Mouse (Mus musculus) G1E (cell line): ENCODE measurements around the gene Cotl1. TPM values are rescaled to one million over a fixed set of nuclear protein-coding genes. Genes with fewer than 3 reads are reported as not detected.
A peak's percentile ranks its signal among the peaks of the same experiment; 100 is the strongest.

Experiments used
- ATAC-seq: 2 replicates; pipeline ENCODE4 v1.8.0; 2016; ENCODE audit warnings: mild to moderate bottlenecking; ENCODE audit not compliant: insufficient number of reproducible peaks, poor library complexity, low FRiP score, severe bottlenecking; ENCODE audit errors: extremely low read depth
- DNase-seq: peaks from one replicate; pipeline ENCODE4 v3.0.0; 2012; ENCODE audit warnings: low spot score
- H3K27me3 ChIP-seq: 2 replicates; pipeline ENCODE4 v1.6.1; 2012; ENCODE audit warnings: mild to moderate bottlenecking, low read length, inconsistent platforms; ENCODE audit not compliant: insufficient read depth
- H3K36me3 ChIP-seq: replicated peaks from 2 replicates; pipeline ENCODE3; 2012; ENCODE audit warnings: mild to moderate bottlenecking, inconsistent platforms
- H3K4me1 ChIP-seq: 2 replicates; pipeline ENCODE4 v1.6.1; 2012; ENCODE audit warnings: low read depth, low read length, inconsistent platforms, mixed read lengths; ENCODE audit not compliant: insufficient read depth
- H3K4me3 ChIP-seq: 2 replicates; pipeline ENCODE4 v1.5.1; 2012; ENCODE audit warnings: low read depth, mild to moderate bottlenecking, inconsistent platforms, low read length, moderate library complexity, mixed read lengths
- H3K9me3 ChIP-seq: replicated peaks from 2 replicates; pipeline ENCODE4 v1.6.1; 2012; ENCODE audit warnings: inconsistent platforms
- CTCF ChIP-seq: IDR thresholded peaks from 2 replicates; pipeline ENCODE4 v1.5.1; 2012; ENCODE audit warnings: low read depth, low read length, inconsistent platforms, mixed read lengths
- GATA1 ChIP-seq: IDR thresholded peaks from 2 replicates; pipeline ENCODE4 v1.6.1; 2012; ENCODE audit warnings: borderline replicate concordance, low read length, inconsistent platforms, mixed read lengths
- GATA2 ChIP-seq: IDR thresholded peaks from 2 replicates; pipeline ENCODE4 v1.6.1; 2012; ENCODE audit warnings: low read depth, low read length, inconsistent platforms, borderline replicate concordance
- POLR2AphosphoS5 ChIP-seq: IDR thresholded peaks from 2 replicates; pipeline ENCODE4 v1.6.1; 2012; ENCODE audit warnings: low read depth, low read length, inconsistent platforms; ENCODE audit not compliant: insufficient replicate concordance
- TAL1 ChIP-seq: conservative IDR thresholded peaks from 2 replicates; pipeline ENCODE4 v1.6.1; 2012; ENCODE audit warnings: low read depth, low read length, inconsistent platforms, mixed read lengths
- polyA plus RNA-seq: library from polyadenylated mRNA; stranded (reverse); fragments of >175 nt; gene quantifications from 2 replicates; pipeline ENCODE4 v1.2.3, GENCODE M21; 2012
- total RNA-seq, 2 experiments: library from RNA; stranded (forward) in 1 of 2; stranded (reverse) in 1 of 2; fragments of 200-1000 nt in 1 of 2; fragments of >200 nt in 1 of 2; fragmentation: Nextera tagmentation in 1 of 2; gene quantifications; 2 replicates each; pipeline ENCODE4 v1.2.3; 2014 to 2017

The Cotl1 gene
- total and polyA plus RNA-seq, 3 experiments: 23.9 to 72.5 (median 63.4) TPM

DNA sequence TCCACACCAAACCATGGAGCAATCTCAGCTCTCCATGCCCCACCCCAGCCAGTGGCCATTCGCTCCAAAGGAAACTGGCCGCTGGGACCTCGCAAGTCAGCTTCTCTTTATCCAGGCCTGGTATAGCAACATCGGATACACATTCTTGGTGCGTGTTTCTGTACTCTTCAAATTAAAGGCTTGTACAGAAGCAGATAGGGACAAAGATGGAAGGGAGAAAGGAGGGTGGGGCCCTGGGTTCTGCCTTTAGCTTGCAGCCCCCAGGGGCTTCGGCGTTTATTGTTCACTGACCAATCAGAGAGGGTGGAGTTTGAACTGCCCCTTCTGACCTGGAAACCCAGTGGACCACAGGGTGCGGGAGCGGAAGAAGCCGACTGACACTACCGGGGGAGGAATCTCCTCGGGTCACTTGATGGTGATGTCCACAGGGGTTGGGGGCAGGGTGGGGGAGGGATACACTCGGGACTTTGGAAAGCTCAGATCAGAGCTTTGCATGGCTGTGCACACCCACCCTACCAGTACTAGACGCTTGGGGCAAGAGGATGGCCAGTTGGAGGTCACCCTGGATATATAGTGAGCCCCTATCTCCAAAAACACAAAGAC lies 824 bp downstream of the Cotl1 start:
- peaks cover 22% of the 10 kb centered on the region for H3K4me1 ChIP-seq

DNA sequence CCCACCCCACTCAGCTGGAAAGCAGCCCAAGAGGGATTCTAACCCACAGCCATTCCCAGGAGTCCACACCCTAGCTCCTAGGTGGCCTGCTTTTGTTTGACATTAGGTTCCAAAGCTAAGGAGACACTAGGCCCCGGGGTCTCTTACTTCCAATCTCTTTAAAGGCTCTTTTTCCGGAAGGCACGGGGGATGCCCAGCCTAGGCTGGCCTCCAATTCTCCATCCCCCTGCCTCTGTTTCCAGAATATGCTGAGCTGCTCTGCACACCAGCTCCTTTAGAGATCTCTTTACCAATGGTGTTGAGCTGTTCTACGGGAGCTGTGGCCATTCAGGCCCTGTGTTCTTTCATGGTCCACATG lies 1.4 kb downstream of the Cotl1 start:
- TF ChIP-seq CTCF (no peak), POLR2AphosphoS5 (no peak), GATA2 (no peak), TAL1 (no peak), GATA1 (no peak)
- H3K4me3 ChIP-seq: no peak overlapping the region
- H3K27me3 ChIP-seq: peaks cover 30% of the 10 kb centered on the region
- H3K9me3 ChIP-seq: no peaks in the 10 kb centered on the region
- no peaks in the 10 kb centered on the region for H3K36me3 ChIP-seq
- ATAC-seq (no peak), DNase-seq (no peak)
- H3K4me1 ChIP-seq: peaks cover 22% of the 10 kb centered on the region

More for the DNA sequence above, 824 bp downstream of the Cotl1 start:
- DNase-seq (no peak), ATAC-seq (no peak)
- Histone ChIP-seq H3K36me3 (no peaks in the 10 kb centered on the region), H3K4me3 (peak overlapping the region; percentile 78), H3K9me3 (no peaks in the 10 kb centered on the region), H3K27me3 (peaks cover 32% of the 10 kb centered on the region)
- TF ChIP-seq GATA2 (no peak), GATA1 (no peak), CTCF (no peak), POLR2AphosphoS5 (no peak), TAL1 (no peak)

DNA sequence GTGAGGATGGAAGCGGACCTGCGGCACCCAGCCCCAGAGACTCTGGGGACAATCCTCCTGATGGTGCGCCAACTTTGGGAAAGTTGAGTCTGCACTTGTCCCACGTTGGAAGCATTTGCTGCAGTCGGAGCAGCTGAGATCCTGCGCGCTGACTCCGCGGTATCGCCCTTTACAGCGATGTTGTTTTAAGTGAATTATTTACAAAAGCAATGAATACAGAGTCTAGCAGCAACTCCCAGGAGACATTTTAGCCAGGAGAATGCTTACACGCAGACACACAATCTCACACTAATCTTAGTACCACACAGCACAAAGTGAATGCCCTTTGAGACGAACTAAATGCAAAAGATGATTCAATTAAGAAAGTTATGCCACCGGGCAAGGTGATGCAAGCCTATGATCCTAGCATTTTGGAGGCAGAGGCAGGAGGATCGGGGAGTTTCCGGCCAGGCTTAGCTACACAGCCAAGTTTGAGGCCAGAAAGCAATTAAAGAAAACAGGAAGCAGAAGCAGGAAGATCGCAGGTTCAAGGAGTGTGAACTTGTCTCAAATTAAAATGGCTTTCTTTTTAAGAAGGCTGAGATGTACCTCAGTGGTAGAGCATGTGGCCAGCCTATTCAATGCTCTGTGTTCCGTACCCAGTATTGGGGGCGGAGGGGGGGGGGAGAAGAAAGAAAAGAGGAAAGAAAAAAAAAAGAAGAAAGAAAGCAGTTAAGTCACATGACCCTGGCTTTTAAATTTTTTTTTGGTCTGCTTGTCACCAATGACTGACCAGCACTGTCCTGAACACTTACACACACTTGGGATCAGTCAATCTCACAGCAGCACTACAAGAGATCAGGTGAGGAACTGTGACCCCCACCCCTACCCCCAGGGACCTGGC lies 2.0 kb downstream of the Cotl1 start:
- Histone ChIP-seq H3K4me1 (peaks cover 22% of the 10 kb centered on the region), H3K9me3 (no peaks in the 10 kb centered on the region), H3K27me3 (peaks cover 27% of the 10 kb centered on the region), H3K4me3 (no peak overlapping the region), H3K36me3 (no peaks in the 10 kb centered on the region)
- ATAC-seq (no peak), DNase-seq (no peak)
- no peak for TF ChIP-seq TAL1
- no peak for TF ChIP-seq CTCF
- TF ChIP-seq POLR2AphosphoS5: no peak
- no peak for TF ChIP-seq GATA1
- no peak for TF ChIP-seq GATA2

DNA sequence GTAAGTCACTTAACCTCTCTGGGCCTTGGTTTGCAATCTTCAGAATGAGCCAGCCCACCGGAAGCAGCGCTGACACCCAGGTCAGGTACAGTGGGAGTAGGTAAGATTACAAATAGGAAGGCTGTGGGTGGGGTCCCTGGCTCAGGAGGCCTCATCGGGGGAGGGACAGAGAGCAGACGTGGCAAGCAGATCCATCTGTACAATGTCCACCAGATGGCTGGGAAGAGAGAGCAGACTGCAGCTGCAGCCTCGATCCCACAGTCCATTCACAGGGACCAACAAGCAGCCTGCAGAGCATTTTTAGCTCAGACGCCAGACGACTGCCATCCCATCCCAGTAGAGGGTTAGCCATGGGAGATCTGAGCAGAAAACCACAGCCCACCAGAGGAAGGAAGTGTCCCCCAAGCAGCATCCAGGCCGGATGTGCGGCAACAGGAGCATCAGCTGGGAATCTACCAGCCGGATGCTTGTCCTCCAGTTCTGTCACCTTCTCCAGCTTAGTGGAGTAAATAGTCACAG lies 2.7 kb downstream of the Cotl1 start:
- H3K36me3 ChIP-seq: no peaks in the 10 kb centered on the region
- H3K27me3 ChIP-seq: peaks cover 27% of the 10 kb centered on the region
- H3K4me1 ChIP-seq: peaks cover 22% of the 10 kb centered on the region
- H3K9me3 ChIP-seq: no peaks in the 10 kb centered on the region
- no peak for DNase-seq
- no peak overlapping the region for H3K4me3 ChIP-seq
- no peak for ATAC-seq
- no peak for TF ChIP-seq POLR2AphosphoS5

DNA sequence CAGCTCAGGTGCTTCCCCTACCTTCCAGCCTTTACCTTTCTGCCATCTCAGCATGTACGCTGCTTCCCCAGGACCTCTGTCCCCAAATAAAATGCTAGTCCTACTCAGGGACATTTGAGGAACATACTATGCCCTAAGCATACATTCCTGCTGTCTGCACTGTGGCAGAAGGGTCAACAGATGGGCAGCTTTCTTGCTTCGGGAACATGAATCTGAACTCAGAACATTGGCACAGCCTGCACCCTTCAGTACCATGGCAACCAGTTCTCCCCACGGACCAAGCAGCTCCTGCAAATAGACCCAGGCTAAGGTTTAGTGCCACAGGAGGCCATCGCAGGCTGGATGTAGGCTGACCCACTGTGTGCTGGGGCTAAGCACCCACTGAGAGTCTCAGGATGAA lies 3.5 kb downstream of the Cotl1 start:
- ATAC-seq: no peak
- TF ChIP-seq GATA2 (no peak), POLR2AphosphoS5 (no peak), TAL1 (no peak), GATA1 (no peak), CTCF (no peak)
- Histone ChIP-seq H3K4me1 (peaks cover 22% of the 10 kb centered on the region), H3K9me3 (no peaks in the 10 kb centered on the region), H3K36me3 (no peaks in the 10 kb centered on the region), H3K27me3 (peaks cover 33% of the 10 kb centered on the region), H3K4me3 (no peak overlapping the region)
- DNase-seq: no peak

DNA sequence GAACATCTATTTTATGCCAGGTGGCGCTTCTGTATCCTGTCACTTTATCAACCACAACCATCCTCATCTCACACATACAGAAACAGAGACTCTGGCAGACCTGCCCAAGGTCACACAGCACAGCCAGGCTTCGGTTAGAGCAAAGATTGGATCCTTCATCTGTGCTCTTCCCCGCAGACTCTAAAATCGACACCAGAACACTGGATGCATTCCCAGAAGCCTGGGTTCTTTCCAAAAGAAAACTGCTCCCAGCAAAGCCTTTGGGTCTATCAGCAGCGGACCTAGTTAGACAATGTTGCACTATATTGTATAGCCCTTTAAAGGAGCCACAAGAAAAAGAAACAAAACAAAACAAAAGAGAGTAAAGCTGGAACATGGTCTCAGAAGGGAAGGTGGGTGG lies 5.1 kb downstream of the Cotl1 start:
- DNase-seq (no peak), ATAC-seq (no peak)
- Histone ChIP-seq H3K9me3 (no peaks in the 10 kb centered on the region), H3K36me3 (no peaks in the 10 kb centered on the region), H3K4me3 (no peak overlapping the region), H3K4me1 (peaks cover 15% of the 10 kb centered on the region), H3K27me3 (peaks cover 37% of the 10 kb centered on the region)
- TF ChIP-seq TAL1 (no peak), GATA1 (no peak), POLR2AphosphoS5 (no peak), GATA2 (no peak), CTCF (no peak)
